In the genomic region with DNA sequence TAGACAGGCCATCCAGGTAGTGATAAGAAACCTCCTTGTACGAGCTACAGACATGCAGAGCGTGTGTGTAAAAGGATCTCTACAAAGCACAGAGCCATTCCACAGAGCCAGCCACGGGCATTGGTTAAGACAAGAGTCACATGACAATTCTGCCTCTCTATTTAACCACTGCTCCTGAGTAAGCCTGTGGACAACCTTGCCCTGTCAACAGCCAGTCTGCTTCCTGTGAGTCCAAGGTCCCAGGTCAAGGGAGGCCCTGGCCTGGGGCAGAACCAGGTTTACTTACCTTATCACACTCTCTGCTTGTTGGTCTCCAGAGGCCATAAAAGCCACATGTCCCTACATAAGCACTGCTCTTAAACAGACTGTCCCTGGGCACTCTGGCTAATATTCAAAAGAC, we compare ENCODE assay signal across 16 mouse cellular contexts.
DNase-seq lines count a peak whose midpoint lies in the region; ATAC-seq and TF ChIP-seq lines count a peak whose summit lies in the region.
"Had no signal": no experiment of that assay in that cellular context is flagged by ENCODE, and none has a peak within 500 bp of the region (broad histone marks: within the 10 kb centered on the region; RNA-seq: fewer than 3 reads in every experiment).

No protein-coding gene starts in this region.

- no peaks in the 10 kb centered on the region for H3K36me3 ChIP-seq in heart, embryonic 13.5 days
- H3K36me3 ChIP-seq in liver, embryonic 14.5 days (replicated peaks; ENCODE audit: control insufficient read depth, insufficient read depth, low read depth) = no peaks in the 10 kb centered on the region

- WGBS in heart, embryonic 13.5 days = 20% methylated on average over 3 of the region's 3 CpGs
- WGBS in liver, embryonic 14.5 days (ENCODE audit: insufficient replicate concordance) = 41% methylated on average over 3 of the region's 3 CpGs

- TF ChIP-seq CTCF in liver, embryonic 14.5 days (IDR thresholded peaks at IDR 0.05; ENCODE audit: low read depth) = no peak

- H3K27ac ChIP-seq in heart, embryonic 13.5 days (replicated peaks) = 0 out of 2 replicates have a peak overlapping the region, but pooled peaks have one; percentile 36
- no peak overlapping the region for H3K27ac ChIP-seq in liver, embryonic 14.5 days
- H3K27ac ChIP-seq: forebrain, embryonic 13.5 days; midbrain, embryonic 10.5 days had no signal

- no peaks in the 10 kb centered on the region for H3K9me3 ChIP-seq in heart, embryonic 13.5 days
- no peaks in the 10 kb centered on the region for H3K9me3 ChIP-seq in liver, embryonic 14.5 days (ENCODE audit: control insufficient read depth, low read length)
- H3K9me3 ChIP-seq: forebrain, embryonic 13.5 days; midbrain, embryonic 10.5 days had no signal

- no peak for DNase-seq in heart, postnatal 36 days
- peak; percentile 15 to 34 for DNase-seq in kidney, postnatal 36 days
- no peak for DNase-seq in kidney, postnatal 4 days
- peak in 2 of 3 experiments; percentile 23 to 26 for DNase-seq in liver, embryonic 14.5 days (ENCODE audit: low read depth in 3 of 3, low spot score in 3 of 3)
- DNase-seq in yolk sac, embryonic 10.5 days (ENCODE audit: low spot score) = peak; percentile 87
- DNase-seq: adrenal gland, postnatal 14 days; cerebellum, adult 9-10 months; embryo, embryonic 11 days; layer of hippocampus, adult 9-11 months; lung, postnatal 36 days; spleen, adult 18-20 months had no signal

- no peak overlapping the region for H3K9ac ChIP-seq in heart, embryonic 13.5 days
- no peak overlapping the region for H3K9ac ChIP-seq in liver, embryonic 14.5 days (replicated peaks)
- H3K9ac ChIP-seq: forebrain, embryonic 13.5 days had no signal

- no peak overlapping the region for H3K4me3 ChIP-seq in heart, embryonic 13.5 days
- H3K4me3 ChIP-seq in liver, embryonic 14.5 days (ENCODE audit: insufficient read depth in 1 of 2, low read depth in 2 of 2, low read length in 2 of 2) = no peak overlapping the region
- H3K4me3 ChIP-seq: forebrain, embryonic 13.5 days; midbrain, embryonic 10.5 days had no signal

- intact Hi-C loops in heart, postnatal 36 days (cut with DNase I) = no loop called here

- no peak overlapping the region for H3K4me2 ChIP-seq in heart, embryonic 13.5 days
- H3K4me2 ChIP-seq in liver, embryonic 14.5 days (ENCODE audit: low read depth) = no peak overlapping the region
- H3K4me2 ChIP-seq: forebrain, embryonic 13.5 days had no signal

- peak; percentile 32; the same call in 1 of the 2 replicates for ATAC-seq in heart, embryonic 13.5 days (ENCODE audit: extremely low read depth, insufficient number of reproducible peaks, low FRiP score, low TSS enrichment)
- peak; percentile 82 for ATAC-seq in liver, embryonic 14.5 days (ENCODE audit: insufficient read depth)
- ATAC-seq in erythroid progenitor cell, adult 5-6 weeks (replicated peaks; ENCODE audit: low FRiP score, poor library complexity, severe bottlenecking) = no peak
- no peak for ATAC-seq in granulocyte monocyte progenitor cell, adult 5-6 weeks (replicated peaks; ENCODE audit: poor library complexity, severe bottlenecking)
- ATAC-seq: forebrain, embryonic 13.5 days had no signal

- TF ChIP-seq EP300 in liver, embryonic 14.5 days (IDR thresholded peaks at IDR 0.05; ENCODE audit: low read depth) = no peak

- peaks cover 25% of the 10 kb centered on the region for H3K4me1 ChIP-seq in heart, embryonic 13.5 days
- peaks cover 0 to 14% of the 10 kb centered on the region in 2 experiments; a peak in 2 of 4 replicates for H3K4me1 ChIP-seq in liver, embryonic 14.5 days (replicated peaks; ENCODE audit: control insufficient read depth in 2 of 2, insufficient read depth in 2 of 2, low read length in 1 of 2)

- H3K27me3 ChIP-seq in heart, embryonic 13.5 days (replicated peaks) = no peaks in the 10 kb centered on the region
- no peaks in the 10 kb centered on the region for H3K27me3 ChIP-seq in liver, embryonic 14.5 days (ENCODE audit: control insufficient read depth, insufficient read depth, low read length)
- H3K27me3 ChIP-seq: forebrain, embryonic 13.5 days had no signal

Comparison
In these comparisons a context has a peak if more than half of its experiments do, and no peak if none do; other contexts are left out.
1. DNase-seq: peak in kidney, postnatal 36 days (2 of 2), liver, embryonic 14.5 days (2 of 3) and yolk sac, embryonic 10.5 days (single experiment); none in heart, postnatal 36 days (0 of 2) and kidney, postnatal 4 days (0 of 2).
2. ATAC-seq: peak in heart, embryonic 13.5 days (single experiment) and liver, embryonic 14.5 days (single experiment); none in erythroid progenitor cell, adult 5-6 weeks (single experiment) and granulocyte monocyte progenitor cell, adult 5-6 weeks (single experiment).